Mouse (Mus musculus) forebrain, embryonic 16.5 days (tissue): Measurements from ENCODE around the gene BC025920. TPM values are rescaled to one million over a fixed set of nuclear protein-coding genes. Genes with fewer than 3 reads are reported as not detected.

Source experiments
- ATAC-seq: fragments of 200-750 bp; cut with Nextera tagmentation; 2 replicates; pipeline ENCODE4 v1.8.0; 2017; ENCODE audit warnings: mild to moderate bottlenecking, moderate library complexity
- H3K27ac ChIP-seq: fragments of 300-500 bp; sonication (generic); 2 replicates; pipeline ENCODE4 v1.5.1; 2014; ENCODE audit warnings: low read length, control low read depth
- H3K27me3 ChIP-seq: fragments of 300-500 bp; sonication (generic); replicated peaks from 2 replicates; pipeline ENCODE4 v1.6.1; 2014; ENCODE audit warnings: low read length; ENCODE audit not compliant: control insufficient read depth, insufficient read depth
- H3K36me3 ChIP-seq: fragments of 300-500 bp; sonication (generic); 2 replicates; pipeline ENCODE4 v1.6.1; 2014; ENCODE audit not compliant: control insufficient read depth, insufficient read depth
- H3K4me1 ChIP-seq: fragments of 300-500 bp; sonication (generic); replicated peaks from 2 replicates; pipeline ENCODE4 v1.6.1; 2014; ENCODE audit warnings: low read length; ENCODE audit not compliant: control insufficient read depth, insufficient read depth
- H3K4me2 ChIP-seq: fragments of 300-500 bp; sonication (generic); 2 replicates; pipeline ENCODE4 v1.6.1; 2014; ENCODE audit warnings: mild to moderate bottlenecking, low read length, control low read depth
- H3K4me3 ChIP-seq: fragments of 300-500 bp; sonication (generic); replicated peaks from 2 replicates; pipeline ENCODE4 v1.5.1; 2014; ENCODE audit warnings: mild to moderate bottlenecking, low read length, control low read depth
- H3K9ac ChIP-seq: fragments of 300-500 bp; sonication (generic); replicated peaks from 2 replicates; pipeline ENCODE4 v1.6.1; 2014; ENCODE audit warnings: low read depth, low read length, control low read depth
- H3K9me3 ChIP-seq: fragments of 300-500 bp; sonication (generic); 2 replicates; pipeline ENCODE4 v1.6.1; 2016; ENCODE audit warnings: low read length; ENCODE audit not compliant: control insufficient read depth
- WGBS: fragments of 180-500 bp; shearing (Covaris S2); extraction: QIAGEN DNeasy Blood & Tissue Kit; methylation state at CpG from one replicate; pipeline ENCODE4 v1.1.7; 2014; 5-methylcytosine and 5-hydroxymethylcytosine counted together
- polyA plus RNA-seq: library from polyadenylated mRNA; unstranded; fragments of >200 nt; fragmentation: Nextera tagmentation; extraction: Ambion mirVana; gene quantifications from 2 replicates; pipeline ENCODE4 v1.2.1, GENCODE M21; 2015

The BC025920 gene
- polyA plus RNA-seq, 1 experiment from 2014 or later = 2.7 TPM

GRCm38 (mm10) chr10:81599630-81600029 is 6.4 kb upstream of the BC025920 start:
- peaks cover 43% of the 10 kb centered on the region for H3K4me1 ChIP-seq
- WGBS = 81% methylated on average over 5 of the region's 5 CpGs

DNA sequence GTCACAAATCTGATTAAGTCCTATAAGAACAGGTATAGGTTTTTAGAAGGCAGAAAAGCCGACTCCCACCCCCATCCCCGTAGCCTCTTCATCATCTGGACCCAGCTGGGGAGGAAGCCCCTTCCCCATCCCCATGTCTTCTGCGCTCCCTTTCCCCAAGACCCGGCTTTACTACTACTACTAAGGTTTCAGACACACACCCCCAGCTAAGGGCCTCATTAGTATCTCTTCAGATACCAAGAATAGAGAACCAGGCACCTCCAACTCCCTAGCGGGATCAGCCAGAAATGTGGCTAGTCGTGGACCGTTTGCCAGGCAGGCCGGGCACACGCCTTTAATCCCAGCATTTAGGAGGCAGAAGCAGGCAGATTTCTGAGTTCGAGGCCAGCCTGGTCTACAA is 6.0 kb upstream of the BC025920 start:
- Histone ChIP-seq H3K4me2 (no peak overlapping the region), H3K27ac (no peak overlapping the region), H3K9ac (no peak overlapping the region), H3K9me3 (no peaks in the 10 kb centered on the region), H3K36me3 (no peaks in the 10 kb centered on the region), H3K4me1 (peaks cover 46% of the 10 kb centered on the region), H3K4me3 (no peak overlapping the region), H3K27me3 (peaks cover 19% of the 10 kb centered on the region)
- no peak for ATAC-seq
- 51% methylated on average over 10 of the region's 10 CpGs for WGBS

More at GRCm38 (mm10) chr10:81599630-81600029, 6.4 kb upstream of the BC025920 start:
- H3K36me3 ChIP-seq = no peaks in the 10 kb centered on the region
- H3K9me3 ChIP-seq = no peaks in the 10 kb centered on the region
- H3K9ac ChIP-seq = no peak overlapping the region
- H3K4me3 ChIP-seq = no peak overlapping the region
- H3K27ac ChIP-seq = no peak overlapping the region
- H3K27me3 ChIP-seq = peaks cover 21% of the 10 kb centered on the region
- no peak overlapping the region for H3K4me2 ChIP-seq
- ATAC-seq = no peak

GRCm38 (mm10) chr10:81600738-81601203 is 5.3 kb upstream of the BC025920 start, which contains the start of gene Tle6:
Gene Tle6, minus strand, starts transcription at chr10:81601073.
- Histone ChIP-seq H3K4me2 (peak within 1 kb of the TSS; percentile 57), H3K9me3 (no peaks in the 10 kb centered on the region), H3K4me3 (peak within 1 kb of the TSS; percentile 29), H3K4me1 (peaks cover 45% of the 10 kb centered on the region), H3K27me3 (peaks cover 17% of the 10 kb centered on the region), H3K9ac (no peak within 1 kb of the TSS), H3K36me3 (no peaks in the 10 kb centered on the region), H3K27ac (no peak within 1 kb of the TSS)
- ATAC-seq = peak; percentile 64
- WGBS = 0% methylated on average over 28 of the region's 28 CpGs

- no peak overlapping the region for H3K4me3 ChIP-seq
These were observed 4.6 kb upstream of the BC025920 start for GRCm38 (mm10) chr10:81601396-81601905.

GRCm38 (mm10) chr10:81602741-81603151 is 3.3 kb upstream of the BC025920 start:
- no peak overlapping the region for H3K4me3 ChIP-seq
- no peak overlapping the region for H3K9ac ChIP-seq
- no peak overlapping the region for H3K27ac ChIP-seq
- H3K4me1 ChIP-seq = peaks cover 34% of the 10 kb centered on the region
- ATAC-seq = no peak
- peaks cover 10% of the 10 kb centered on the region; the same call in 1 of the 2 replicates for H3K27me3 ChIP-seq
- no peaks in the 10 kb centered on the region for H3K9me3 ChIP-seq
- H3K4me2 ChIP-seq = no peak overlapping the region
- 20% methylated on average over 4 of the region's 4 CpGs for WGBS
- no peaks in the 10 kb centered on the region for H3K36me3 ChIP-seq

More at GRCm38 (mm10) chr10:81601396-81601905, 4.6 kb upstream of the BC025920 start:
- ATAC-seq = no peak
- H3K4me1 ChIP-seq = peaks cover 40% of the 10 kb centered on the region
- no peaks in the 10 kb centered on the region for H3K36me3 ChIP-seq
- H3K27me3 ChIP-seq = peaks cover 12% of the 10 kb centered on the region; the same call in 1 of the 2 replicates
- no peaks in the 10 kb centered on the region for H3K9me3 ChIP-seq
- peak overlapping the region; percentile 57 for H3K4me2 ChIP-seq
- 18% methylated on average over 7 of the region's 7 CpGs for WGBS
- H3K27ac ChIP-seq = no peak overlapping the region
- H3K9ac ChIP-seq = no peak overlapping the region

GRCm38 (mm10) chr10:81604019-81604967 is 1.8 kb upstream of the BC025920 start:
- no peak overlapping the region for H3K9ac ChIP-seq
- no peaks in the 10 kb centered on the region; the same call in 1 of the 2 replicates for H3K36me3 ChIP-seq
- H3K27ac ChIP-seq = no peak overlapping the region; the same call in 1 of the 2 replicates
- peaks cover 4% of the 10 kb centered on the region; the same call in 1 of the 2 replicates for H3K27me3 ChIP-seq
- 0 out of 2 replicates have a peak overlapping the region, but pooled peaks have one; percentile 8 for H3K4me3 ChIP-seq
- WGBS = 84% methylated on average over 12 of the region's 12 CpGs
- H3K9me3 ChIP-seq = no peaks in the 10 kb centered on the region
- H3K4me1 ChIP-seq = peaks cover 33% of the 10 kb centered on the region
- ATAC-seq = peak; percentile 1; the same call in 1 of the 2 replicates
- H3K4me2 ChIP-seq = peak overlapping the region; percentile 39

- ATAC-seq = peak; percentile 38
- WGBS = 17% methylated on average over 29 of the region's 29 CpGs
- Histone ChIP-seq H3K4me3 (peak overlapping the region; percentile 67), H3K4me1 (peaks cover 33% of the 10 kb centered on the region), H3K27ac (peak overlapping the region; percentile 93), H3K9me3 (no peaks in the 10 kb centered on the region), H3K36me3 (no peaks in the 10 kb centered on the region; the same call in 1 of the 2 replicates), H3K27me3 (peaks cover 3% of the 10 kb centered on the region; the same call in 1 of the 2 replicates), H3K9ac (peak overlapping the region; percentile 61; the same call in 1 of the 2 replicates), H3K4me2 (peak overlapping the region; percentile 70)
These were observed 953 bp upstream of the BC025920 start for GRCm38 (mm10) chr10:81604968-81605665.

- Histone ChIP-seq H3K4me1 (peaks cover 31% of the 10 kb centered on the region), H3K27ac (peak overlapping the region; percentile 93), H3K36me3 (no peaks in the 10 kb centered on the region; the same call in 1 of the 2 replicates), H3K9ac (peak overlapping the region; percentile 61), H3K4me2 (peak overlapping the region; percentile 70), H3K4me3 (peak overlapping the region; percentile 67), H3K27me3 (peaks cover 3% of the 10 kb centered on the region; the same call in 1 of the 2 replicates), H3K9me3 (no peaks in the 10 kb centered on the region)
- 3% methylated on average over 14 of the region's 14 CpGs for WGBS
- ATAC-seq = peak; percentile 15
These were observed 450 bp upstream of the BC025920 start for GRCm38 (mm10) chr10:81605666-81605973.
